Mouse (Mus musculus) olfactory bulb, adult 2 months (tissue): ENCODE data around the gene Gm2916.
"Not testable (repeated sequence)": the region's sequence is repeated elsewhere in the genome, so short reads cannot be mapped to it uniquely, and the experiment has no call there.

Experiments
- CTCF ChIP-seq: fragments of 200-500 bp; IDR thresholded peaks from 2 replicates; pipeline ENCODE4 v1.5.1; 2012; ENCODE audit warnings: low read depth, mild to moderate bottlenecking, low read length, moderate library complexity; ENCODE audit not compliant: insufficient read depth
- POLR2A ChIP-seq: fragments of 200-500 bp; IDR thresholded peaks from 2 replicates; pipeline ENCODE4 v1.6.1; 2012; ENCODE audit warnings: mild to moderate bottlenecking, low read depth, low read length, moderate library complexity; ENCODE audit not compliant: insufficient read depth

GRCm38 (mm10) chr14:3931456-3931855 lies 47.5 kb downstream of the Gm2916 start, which contains the start of gene Gm3029:
- not testable (repeated sequence) for TF ChIP-seq CTCF, POLR2A
